Mouse (Mus musculus) myocyte (in vitro differentiated cells): ENCODE results near the gene Cpsf2. TPM values are rescaled to one million over a fixed set of nuclear protein-coding genes. Genes with fewer than 3 reads are reported as not detected.

Source experiments
- H3K27me3 ChIP-seq: one replicate; pipeline ENCODE4 v1.6.1; 2011; ENCODE audit not compliant: control insufficient read depth, insufficient read depth, insufficient read length
- H3K36me3 ChIP-seq: one replicate; pipeline ENCODE4 v1.6.1; 2011; ENCODE audit not compliant: control insufficient read depth, insufficient read depth
- H3K4me2 ChIP-seq: one replicate; pipeline ENCODE4 v1.6.1; 2011; ENCODE audit warnings: low read depth, control low read depth
- H3K4me3 ChIP-seq: one replicate; pipeline ENCODE4 v1.5.1; 2011; ENCODE audit warnings: mild to moderate bottlenecking, control low read depth, moderate library complexity
- H3K79me2 ChIP-seq: one replicate; pipeline ENCODE4 v1.6.1; 2011; ENCODE audit not compliant: control insufficient read depth, insufficient read depth
- H3ac ChIP-seq: one replicate; pipeline ENCODE4 v1.6.1; 2011; ENCODE audit not compliant: control insufficient read depth, insufficient read length
- CEBPB ChIP-seq: IDR thresholded peaks from 2 replicates; pipeline ENCODE4 v1.6.1; 2011; ENCODE audit warnings: mild to moderate bottlenecking, moderate library complexity; ENCODE audit not compliant: poor library complexity, insufficient read depth, severe bottlenecking
- E2F4 ChIP-seq: IDR thresholded peaks from one replicate; pipeline ENCODE4 v1.6.1; 2011; ENCODE audit warnings: mild to moderate bottlenecking, control low read depth, moderate library complexity; ENCODE audit not compliant: insufficient read depth
- MAX ChIP-seq: IDR thresholded peaks from one replicate; pipeline ENCODE4 v1.6.1; 2011; ENCODE audit warnings: low read depth, mild to moderate bottlenecking, control low read depth
- MYOD1 ChIP-seq, 3 experiments: IDR thresholded peaks; one replicate each; pipeline ENCODE4 v1.6.1; 2011; ENCODE audit warnings: control low read depth in 2 of 3, low read depth in 2 of 3, mild to moderate bottlenecking in 2 of 3, moderate library complexity in 1 of 3; ENCODE audit not compliant: insufficient read length in 2 of 3, control insufficient read depth in 1 of 3
- MYOG ChIP-seq, 3 experiments: IDR thresholded peaks; one replicate each; pipeline ENCODE4 v1.6.1; 2011; ENCODE audit warnings: control low read depth in 2 of 3, low read depth in 2 of 3, mild to moderate bottlenecking in 2 of 3; ENCODE audit not compliant: insufficient read length in 2 of 3, control insufficient read depth in 1 of 3, insufficient read depth in 1 of 3
- POLR2A ChIP-seq: IDR thresholded peaks from one replicate; pipeline ENCODE4 v1.6.1; 2011; ENCODE audit warnings: low read depth, mild to moderate bottlenecking, control low read depth, moderate library complexity; ENCODE audit not compliant: insufficient read length
- POLR2AphosphoS2 ChIP-seq: IDR thresholded peaks from one replicate; pipeline ENCODE4 v1.6.1; 2011; ENCODE audit warnings: low read depth, control low read depth; ENCODE audit not compliant: insufficient read length
- REST ChIP-seq: IDR thresholded peaks from one replicate; pipeline ENCODE4 v1.6.1; 2011; ENCODE audit warnings: mild to moderate bottlenecking, control low read depth, moderate library complexity; ENCODE audit not compliant: insufficient read depth, insufficient read length
- SRF ChIP-seq: IDR thresholded peaks from one replicate; pipeline ENCODE4 v1.6.1; 2011; ENCODE audit warnings: low read depth; ENCODE audit not compliant: control insufficient read depth, insufficient read length
- TCF12 ChIP-seq: IDR thresholded peaks from one replicate; pipeline ENCODE4 v1.6.1; 2011; ENCODE audit warnings: mild to moderate bottlenecking, control low read depth; ENCODE audit not compliant: poor library complexity, insufficient read depth, severe bottlenecking
- TCF3 ChIP-seq: IDR thresholded peaks from one replicate; pipeline ENCODE4 v1.6.1; 2011; ENCODE audit warnings: low read depth, control low read depth; ENCODE audit not compliant: insufficient read length
- USF1 ChIP-seq: IDR thresholded peaks from one replicate; pipeline ENCODE4 v1.6.1; 2011; ENCODE audit warnings: low read depth, mild to moderate bottlenecking, control low read depth, moderate library complexity
- polyA plus RNA-seq: library from polyadenylated mRNA; unstranded; fragments of >200 nt; fragmentation: generic; extraction: Trizol; gene quantifications from one replicate; pipeline ENCODE4 v1.2.1, GENCODE M21; 2012; ENCODE audit warnings: missing spikeins

The Cpsf2 gene
- polyA plus RNA-seq, 1 experiment, result 11.0 TPM

DNA sequence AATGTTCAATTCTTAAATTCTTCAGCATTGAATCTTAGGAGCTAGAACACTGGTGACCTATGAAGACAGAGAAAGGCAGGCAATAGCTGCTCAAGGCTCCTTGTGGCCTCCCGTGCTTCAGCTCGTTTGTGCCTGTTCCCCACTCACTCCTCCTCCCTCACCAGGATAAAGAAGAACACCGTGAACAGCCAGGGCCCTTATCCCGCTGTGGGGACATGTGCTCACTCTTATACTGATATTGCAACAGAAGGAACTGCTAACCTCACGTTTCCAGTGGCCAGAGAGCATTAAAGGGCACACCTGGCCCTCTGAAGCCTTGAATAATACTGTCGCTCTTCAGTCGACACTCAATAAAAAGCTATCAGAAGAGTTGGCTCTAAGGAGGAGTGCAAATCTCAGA lies 53.4 kb downstream of the Cpsf2 start:
- TF ChIP-seq E2F4 (no peak), TCF12 (no peak), SRF (no peak), MYOG (IDR thresholded peaks at IDR 0.05; ENCODE audit: control insufficient read depth in 1 of 3, insufficient read depth in 1 of 3, insufficient read length in 2 of 3, low read depth in 2 of 3) (no peak), MYOD1 (IDR thresholded peaks at IDR 0.05; ENCODE audit: control insufficient read depth in 1 of 3, insufficient read length in 2 of 3, low read depth in 2 of 3) (no peak), POLR2A (no peak), TCF3 (no peak), POLR2AphosphoS2 (no peak)
- Histone ChIP-seq H3K27me3 (peaks cover 27% of the 10 kb centered on the region), H3K4me2 (no peak overlapping the region), H3K36me3 (no peaks in the 10 kb centered on the region), H3K4me3 (no peak overlapping the region), H3ac (no peak overlapping the region), H3K79me2 (no peaks in the 10 kb centered on the region)

DNA sequence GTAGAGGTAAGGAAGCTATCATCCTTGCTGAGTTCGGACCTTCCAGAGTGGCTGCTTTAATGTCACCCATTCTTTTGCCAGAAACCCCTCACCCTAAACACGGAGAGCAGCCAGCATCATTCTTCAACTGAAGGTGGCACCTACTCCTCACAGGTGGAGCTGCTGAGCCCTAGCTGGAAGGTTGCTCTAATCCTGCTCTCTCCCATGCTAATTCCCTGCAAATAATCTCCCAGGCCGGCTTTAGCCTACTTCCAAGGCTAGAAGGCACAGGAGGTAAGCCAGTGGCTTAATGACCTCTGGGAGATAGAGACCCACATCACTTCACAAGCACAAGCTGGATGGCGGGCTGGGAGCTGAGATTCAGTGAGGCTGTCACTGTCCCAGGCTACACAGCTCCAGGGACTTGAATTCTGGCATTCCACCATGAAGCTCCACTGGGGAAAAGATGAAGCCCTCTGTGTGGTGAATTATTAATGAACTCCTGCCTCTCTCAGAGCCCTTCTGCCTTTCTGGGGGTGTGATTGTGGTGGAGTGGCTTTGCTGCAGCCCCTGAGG lies 54.2 kb downstream of the Cpsf2 start:
- H3K4me3 ChIP-seq, result no peak overlapping the region
- no peak overlapping the region for H3ac ChIP-seq
- H3K36me3 ChIP-seq, result no peaks in the 10 kb centered on the region
- H3K4me2 ChIP-seq, result no peak overlapping the region
- peaks cover 27% of the 10 kb centered on the region for H3K27me3 ChIP-seq
- TF ChIP-seq SRF (no peak), USF1 (no peak)
- H3K79me2 ChIP-seq, result no peaks in the 10 kb centered on the region

DNA sequence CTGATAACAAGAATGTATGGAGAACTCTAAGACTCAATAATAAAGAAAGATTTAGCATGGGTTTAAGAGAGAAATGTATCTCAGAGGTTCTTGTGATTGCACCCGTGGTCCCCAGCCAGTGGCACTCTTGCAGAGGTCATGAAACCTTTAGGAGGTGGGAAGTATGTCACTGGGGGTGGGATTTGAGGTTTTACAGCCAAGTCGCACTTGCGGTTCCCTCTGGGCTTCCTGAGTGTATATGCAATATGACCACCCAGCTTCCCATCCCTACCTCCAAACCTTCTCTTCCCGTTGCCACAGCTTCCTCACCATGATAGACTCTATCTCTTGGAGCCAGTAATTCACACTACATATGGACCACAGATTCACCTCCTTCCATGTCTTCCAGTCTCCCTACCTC lies 59.1 kb downstream of the Cpsf2 start:
- no peak overlapping the region for H3K4me2 ChIP-seq
- TF ChIP-seq CEBPB (no peak), REST (no peak), MYOG (IDR thresholded peaks at IDR 0.05; ENCODE audit: control insufficient read depth in 1 of 3, insufficient read depth in 1 of 3, insufficient read length in 2 of 3, low read depth in 2 of 3) (no peak), USF1 (no peak), TCF3 (no peak), MAX (no peak), E2F4 (no peak), MYOD1 (IDR thresholded peaks at IDR 0.05; ENCODE audit: control insufficient read depth in 1 of 3, insufficient read length in 2 of 3, low read depth in 2 of 3) (no peak), TCF12 (no peak), POLR2A (no peak), POLR2AphosphoS2 (no peak), SRF (no peak)
- no peak overlapping the region for H3K4me3 ChIP-seq
- peaks cover 12% of the 10 kb centered on the region for H3K27me3 ChIP-seq
- no peaks in the 10 kb centered on the region for H3K79me2 ChIP-seq
- no peaks in the 10 kb centered on the region for H3K36me3 ChIP-seq
- no peak overlapping the region for H3ac ChIP-seq

DNA sequence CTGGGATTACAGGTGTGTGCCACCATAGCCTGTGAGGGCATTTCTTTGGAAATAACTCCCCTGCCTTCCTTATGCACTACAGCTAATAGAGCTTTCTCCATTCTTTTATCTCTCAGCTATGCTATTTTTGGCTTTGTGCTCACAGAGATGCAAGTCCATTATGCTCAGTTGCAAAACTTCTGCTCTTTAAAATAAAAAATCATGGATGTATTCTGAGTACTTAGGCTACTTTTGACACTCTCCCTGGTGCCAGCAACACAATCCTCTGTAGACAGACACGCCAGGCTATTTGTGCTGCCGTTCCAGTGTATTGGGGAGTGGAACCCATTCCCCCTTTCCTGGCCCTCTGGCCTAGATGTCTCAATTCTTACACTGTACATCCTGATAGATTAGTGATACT lies 64.1 kb downstream of the Cpsf2 start:
- Histone ChIP-seq H3K4me3 (no peak overlapping the region), H3K4me2 (no peak overlapping the region)
- TF ChIP-seq REST (no peak), CEBPB (no peak), USF1 (no peak)

DNA sequence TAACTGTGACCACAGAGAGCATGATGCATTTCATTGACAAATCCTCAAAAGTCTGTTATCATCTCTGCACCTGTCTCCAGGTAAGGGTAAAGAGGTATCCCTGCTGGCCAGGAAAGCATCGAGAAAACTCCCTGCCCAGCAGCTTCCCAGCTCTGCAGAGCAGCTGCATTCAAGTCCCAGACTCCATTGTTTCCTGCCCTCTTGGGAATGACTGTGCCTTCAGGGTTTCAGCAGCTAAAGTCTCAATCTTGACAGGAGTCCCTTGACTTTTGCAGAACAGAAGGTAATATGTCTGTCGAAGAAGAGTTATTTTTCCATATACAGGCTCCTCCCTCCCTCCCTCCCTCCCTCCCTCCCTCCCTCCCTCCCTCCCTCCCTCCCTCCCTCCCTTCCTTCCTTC lies 65.9 kb downstream of the Cpsf2 start:
- TF ChIP-seq SRF (no peak), POLR2A (no peak), POLR2AphosphoS2 (no peak), E2F4 (no peak), REST (no peak), MYOG (IDR thresholded peaks at IDR 0.05; ENCODE audit: control insufficient read depth in 1 of 3, insufficient read depth in 1 of 3, insufficient read length in 2 of 3, low read depth in 2 of 3) (no peak), USF1 (no peak), CEBPB (no peak), MYOD1 (IDR thresholded peaks at IDR 0.05; ENCODE audit: control insufficient read depth in 1 of 3, insufficient read length in 2 of 3, low read depth in 2 of 3) (no peak), TCF3 (no peak), TCF12 (no peak), MAX (no peak)

More for the DNA sequence above, 64.1 kb downstream of the Cpsf2 start:
- Histone ChIP-seq H3ac (no peak overlapping the region), H3K36me3 (no peaks in the 10 kb centered on the region), H3K27me3 (peaks cover 8% of the 10 kb centered on the region), H3K79me2 (no peaks in the 10 kb centered on the region)

More for the DNA sequence above, 65.9 kb downstream of the Cpsf2 start:
- no peak overlapping the region for H3K4me2 ChIP-seq
- no peak overlapping the region for H3ac ChIP-seq
- H3K27me3 ChIP-seq, result peaks cover 8% of the 10 kb centered on the region
- no peaks in the 10 kb centered on the region for H3K79me2 ChIP-seq
- H3K4me3 ChIP-seq, result no peak overlapping the region
- no peaks in the 10 kb centered on the region for H3K36me3 ChIP-seq
